Mouse (Mus musculus) activated CD4-positive, CD25-positive, alpha-beta regulatory T cell, adult 9 weeks (primary cell): ENCODE results near the gene Bpifb4. TPM values are rescaled to one million over a fixed set of nuclear protein-coding genes. Genes with fewer than 3 reads are reported as not detected.

Experiments used
- polyA plus RNA-seq: library from polyadenylated mRNA; unstranded; fragments of 100-300 nt; shearing (Covaris generic); gene quantifications from one replicate; pipeline ENCODE4 v1.2.1, GENCODE M21; 2017

Gene Bpifb4
- polyA plus RNA-seq, result not detected

GRCm38 (mm10) chr2:153937843-153938242 lies at the start of gene Bpifb4:
Gene Bpifb4 (plus strand): TSS chr2:153938212.

GRCm38 (mm10) chr2:153900088-153900487 lies 37.9 kb upstream of the Bpifb4 start, which contains the start of gene Bpifb6:
Gene Bpifb6 (plus strand): TSS chr2:153900388.

GRCm38 (mm10) chr2:153917930-153918329 lies 20.1 kb upstream of the Bpifb4 start, which contains the start of gene Bpifb3:
Gene Bpifb3 (plus strand): TSS chr2:153918230.

GRCm38 (mm10) chr2:153974582-153974981 lies 36.6 kb downstream of the Bpifb4 start, which contains the start of gene Bpifa6:
Gene Bpifa6 (plus strand): TSS chr2:153974945.

GRCm38 (mm10) chr2:154007965-154008364 lies 70.0 kb downstream of the Bpifb4 start, which contains the start of gene Bpifa2:
Gene Bpifa2 (plus strand): TSS chr2:154008265.

Other genes starting within 250 kb of the Bpifb4 start
- not detected for gene Dnmt3c, start 241.6 kb upstream of the Bpifb4 start, polyA plus RNA-seq
- 212 TPM for gene Mapre1, start 196.9 kb upstream of the Bpifb4 start, polyA plus RNA-seq
- gene Efcab8, start 158.3 kb upstream of the Bpifb4 start, polyA plus RNA-seq, result 0.56 TPM
- gene Sun5, start 67.1 kb upstream of the Bpifb4 start, polyA plus RNA-seq, result not detected
- not detected for gene Bpifb2, start 63.2 kb upstream of the Bpifb4 start, polyA plus RNA-seq
- gene Bpifb6, start 37.8 kb upstream of the Bpifb4 start, polyA plus RNA-seq, result not detected
- gene Bpifb3, start 20.0 kb upstream of the Bpifb4 start, polyA plus RNA-seq, result not detected
- gene Bpifa6, start 36.7 kb downstream of the Bpifb4 start, polyA plus RNA-seq, result not detected
- gene Bpifa2, start 70.1 kb downstream of the Bpifb4 start, polyA plus RNA-seq, result 0.45 TPM
- not detected for gene Bpifa3, start 192.1 kb downstream of the Bpifb4 start, polyA plus RNA-seq
- gene Bpifa1, start 204.7 kb downstream of the Bpifb4 start, polyA plus RNA-seq, result not detected
- gene Bpifa5, start 224.4 kb downstream of the Bpifb4 start, polyA plus RNA-seq, result not detected